Mouse (Mus musculus) urinary bladder, adult 18-20 months (tissue): ENCODE data around the gene Nrf1.

Experiments used
- DNase-seq, 2 experiments: peaks; one replicate each; pipeline ENCODE4 v3.0.0; 2022; ENCODE audit warnings: low spot score in 2 of 2, mixed read lengths in 2 of 2

Nrf1 gene

DNA sequence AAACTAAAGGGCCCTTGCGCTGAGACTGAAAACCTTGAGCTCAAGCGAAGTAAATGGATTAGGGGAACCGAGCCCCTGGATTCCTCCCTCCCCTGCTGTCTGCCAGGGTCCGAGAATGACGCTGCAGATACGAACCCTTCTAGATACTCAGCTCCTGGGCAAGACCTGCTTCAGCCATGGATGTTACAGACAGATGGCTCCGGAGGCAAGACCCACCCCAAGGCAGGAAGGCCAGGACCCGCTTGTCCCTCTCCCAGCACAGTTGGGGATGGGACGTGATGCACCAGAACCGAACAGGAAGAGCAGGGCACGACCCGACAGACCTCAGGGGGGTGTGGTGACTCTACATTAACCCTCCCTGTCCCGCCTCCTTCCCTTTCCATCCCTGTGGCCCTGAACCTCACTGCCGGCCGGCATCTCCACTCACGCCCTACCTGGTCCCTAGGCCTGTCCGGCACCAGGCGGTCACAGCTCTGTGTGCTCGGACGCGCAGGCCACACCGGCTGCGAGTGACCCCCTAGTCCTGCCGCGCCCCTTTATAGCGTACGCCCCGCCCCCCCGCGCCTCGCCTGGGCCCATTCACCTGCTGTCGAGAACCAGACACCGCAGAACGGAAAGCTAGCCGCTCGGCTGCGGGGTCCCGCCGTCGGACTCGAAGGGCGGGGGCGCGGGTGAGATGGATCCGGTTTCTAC lies 127.6 kb downstream of the Nrf1 start:
- peak in 1 of 2 experiments; percentile 31 for DNase-seq

DNA sequence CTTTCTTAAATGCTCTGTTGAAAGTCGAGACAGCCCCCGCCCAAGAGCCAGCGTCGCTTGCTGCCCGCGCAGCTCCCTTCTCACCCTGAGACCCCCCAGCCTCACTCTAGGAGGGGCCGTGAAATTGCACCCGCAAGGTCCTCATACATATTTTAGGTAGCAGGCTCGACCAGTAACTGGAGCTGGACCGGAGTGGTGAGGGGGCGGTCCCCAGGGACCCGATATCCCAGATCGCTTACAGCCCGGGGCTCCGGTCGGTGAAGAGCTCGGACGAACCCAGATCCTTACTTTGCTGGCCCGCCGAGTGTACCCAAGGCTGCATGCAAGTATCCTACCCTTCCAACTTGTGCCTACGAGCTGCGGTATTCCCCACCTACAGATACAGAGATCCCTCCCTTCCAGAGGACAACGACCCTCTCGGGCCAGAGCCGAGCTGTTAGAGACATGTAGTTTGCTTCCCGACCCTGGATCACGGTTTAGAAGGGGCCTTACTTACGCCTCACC lies 128.2 kb downstream of the Nrf1 start:
- peak in 1 of 2 experiments; percentile 30 for DNase-seq

DNA sequence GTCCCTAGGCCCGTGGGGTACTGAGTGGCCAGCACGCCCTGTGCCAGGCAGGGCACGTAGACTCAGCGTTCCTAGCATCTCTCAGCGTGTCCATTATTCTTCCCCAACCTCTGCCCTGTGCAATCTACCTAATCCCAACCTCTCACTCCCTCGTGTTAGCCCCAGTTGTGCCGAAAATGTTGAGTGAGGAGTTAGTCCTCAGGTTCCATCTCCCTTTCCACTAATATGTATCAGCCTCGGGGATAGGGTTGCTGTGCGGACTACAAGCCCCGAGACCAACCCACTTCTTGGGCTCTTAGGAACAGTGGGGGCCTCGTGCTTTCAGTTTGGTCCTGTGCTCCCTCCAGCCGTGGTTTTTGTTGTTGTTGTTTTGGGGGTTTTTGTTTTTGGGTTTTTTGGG lies 128.7 kb downstream of the Nrf1 start:
- DNase-seq = no peak

DNA sequence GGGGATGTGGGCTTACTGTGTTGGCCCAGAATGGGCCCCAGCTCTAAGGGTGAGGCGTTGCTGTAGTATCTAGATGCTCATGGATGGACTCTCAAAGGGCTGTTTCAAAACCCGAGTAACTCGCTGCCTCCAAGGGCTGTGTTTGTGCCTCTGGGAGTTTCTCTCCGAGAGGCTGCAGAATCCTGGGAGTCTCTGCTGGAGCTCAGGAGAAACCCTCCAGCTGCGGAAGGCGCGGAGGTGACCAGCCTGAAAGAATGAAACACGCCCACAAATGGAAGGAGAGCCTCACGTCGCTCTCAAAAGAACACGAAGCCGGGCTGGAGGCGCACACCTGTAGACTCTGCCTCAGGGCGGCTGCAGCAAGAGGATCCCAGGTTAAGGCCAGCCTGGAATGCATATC lies 129.5 kb downstream of the Nrf1 start:
- peak in 1 of 2 experiments; percentile 15 for DNase-seq

- no peak for DNase-seq
These were observed 130.3 kb downstream of the Nrf1 start for GRCm38 (mm10) chr6:30178023-30178639.

GRCm38 (mm10) chr6:30179046-30179445 lies 131.3 kb downstream of the Nrf1 start:
- no peak for DNase-seq

DNA sequence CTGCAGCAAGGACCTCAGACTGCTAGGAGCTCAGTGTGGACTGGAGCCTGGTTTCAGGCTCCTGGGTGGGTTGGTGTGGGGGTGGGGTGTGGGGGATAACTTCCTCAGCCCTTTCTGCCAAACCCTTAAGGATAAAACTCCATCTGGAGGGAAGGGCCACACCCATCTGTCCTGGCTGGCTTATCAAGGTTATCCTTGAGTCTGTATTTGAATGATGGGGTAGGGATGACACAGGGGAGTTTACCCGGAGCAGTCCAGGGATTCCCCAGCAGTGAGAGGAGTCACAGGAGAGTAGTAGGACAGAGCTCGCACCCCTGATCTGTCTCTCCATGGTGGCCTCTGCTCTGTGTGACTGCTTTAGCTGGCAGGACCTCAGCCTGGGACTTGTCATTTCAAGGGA lies 132.5 kb downstream of the Nrf1 start:
- no peak for DNase-seq

DNA sequence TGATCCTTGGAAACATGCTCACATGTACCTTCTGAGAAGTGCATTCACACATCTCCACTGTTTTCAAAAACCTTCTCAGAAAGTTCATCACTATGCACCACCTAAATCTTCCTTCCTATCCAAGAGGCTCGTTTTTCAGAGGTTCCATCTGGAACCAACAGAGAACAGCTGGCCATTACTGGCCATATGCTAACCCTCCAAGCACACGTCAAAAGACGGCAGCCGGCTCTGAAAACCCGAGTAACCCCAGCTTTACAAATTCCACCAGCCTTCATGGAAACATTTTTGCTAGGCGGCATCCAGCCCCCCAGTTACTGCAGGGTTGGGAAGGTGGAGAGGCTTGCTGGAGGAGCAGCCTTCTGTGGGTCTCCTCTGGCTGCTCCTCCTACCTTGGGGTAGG lies 134.2 kb downstream of the Nrf1 start:
- DNase-seq = no peak

DNA sequence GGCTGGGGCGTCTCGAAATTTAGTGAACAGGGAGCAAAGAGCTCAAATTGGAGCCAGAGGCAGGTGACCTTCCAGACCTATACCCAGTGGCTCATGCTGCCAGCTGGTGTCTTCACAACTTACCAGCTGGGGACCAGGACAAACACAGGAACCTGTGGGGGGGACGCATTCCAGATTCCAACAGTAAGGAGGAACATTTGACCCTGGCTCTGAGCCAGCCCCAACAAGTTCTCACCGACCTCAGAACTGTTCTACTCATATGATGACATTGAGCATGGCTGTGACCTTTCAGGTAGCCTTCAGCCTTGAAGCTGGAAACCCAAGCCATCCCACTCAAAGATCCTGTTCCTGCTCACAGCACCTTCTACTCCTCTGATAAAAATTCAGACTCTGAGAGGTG lies 135.8 kb downstream of the Nrf1 start:
- DNase-seq = no peak

- DNase-seq = no peak
These were observed 147.9 kb downstream of the Nrf1 start for GRCm38 (mm10) chr6:30195656-30196055.

- no peak for DNase-seq
These were observed 148.4 kb downstream of the Nrf1 start for GRCm38 (mm10) chr6:30196143-30196542.
